Mouse (Mus musculus): Measurements from ENCODE around the gene Camk1d. TPM values are rescaled to one million over a fixed set of nuclear protein-coding genes. Genes with fewer than 3 reads are reported as not detected.

Gene Camk1d
- polyA plus RNA-seq, 1 experiment from 2014 or later, result 6.7 TPM

DNA sequence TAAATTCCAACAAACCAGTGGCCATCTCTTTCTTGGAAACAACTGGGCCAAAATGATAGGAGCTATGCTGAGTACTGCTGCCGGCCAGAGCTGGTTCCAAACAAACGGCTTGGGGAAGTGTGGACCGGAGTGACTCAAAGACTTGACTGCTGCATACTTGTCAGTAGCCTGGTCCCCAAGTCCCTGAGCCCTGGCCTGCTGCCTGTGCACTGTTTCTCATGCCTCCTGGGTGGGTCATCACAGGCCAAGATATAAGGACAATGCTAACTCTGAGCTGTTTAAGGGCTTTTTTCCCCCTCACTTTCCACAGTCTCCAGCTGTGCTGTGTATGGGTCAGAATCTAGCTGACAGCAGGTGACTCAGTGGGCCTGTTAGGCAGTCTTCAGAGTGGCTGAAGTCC is 409.2 kb downstream of the Camk1d start:
- Histone ChIP-seq H3K4me3 (ENCODE audit: low read depth, low read length) (no peak overlapping the region), H3K36me3 (ENCODE audit: control insufficient read depth, insufficient read depth, low read length) (no peaks in the 10 kb centered on the region), H3K9me3 (ENCODE audit: control insufficient read depth, low read length) (no peaks in the 10 kb centered on the region), H3K27me3 (ENCODE audit: control insufficient read depth, insufficient read depth, low read length) (no peaks in the 10 kb centered on the region), H3K9ac (ENCODE audit: low read length) (no peak overlapping the region), H3K4me2 (replicated peaks; ENCODE audit: low read depth) (no peak overlapping the region), H3K4me1 (replicated peaks; ENCODE audit: control insufficient read depth, insufficient read depth) (no peaks in the 10 kb centered on the region), H3K27ac (replicated peaks) (no peak overlapping the region)
- ATAC-seq (ENCODE audit: low FRiP score, low TSS enrichment) (no peak), DNase-seq (ENCODE audit: low spot score) (no peak)
- 85% methylated on average over 3 of the region's 3 CpGs for WGBS
- TF ChIP-seq EP300 (optimal IDR thresholded peaks at IDR 0.05) (no peak), CTCF (IDR thresholded peaks at IDR 0.05; ENCODE audit: low read depth) (no peak)

DNA sequence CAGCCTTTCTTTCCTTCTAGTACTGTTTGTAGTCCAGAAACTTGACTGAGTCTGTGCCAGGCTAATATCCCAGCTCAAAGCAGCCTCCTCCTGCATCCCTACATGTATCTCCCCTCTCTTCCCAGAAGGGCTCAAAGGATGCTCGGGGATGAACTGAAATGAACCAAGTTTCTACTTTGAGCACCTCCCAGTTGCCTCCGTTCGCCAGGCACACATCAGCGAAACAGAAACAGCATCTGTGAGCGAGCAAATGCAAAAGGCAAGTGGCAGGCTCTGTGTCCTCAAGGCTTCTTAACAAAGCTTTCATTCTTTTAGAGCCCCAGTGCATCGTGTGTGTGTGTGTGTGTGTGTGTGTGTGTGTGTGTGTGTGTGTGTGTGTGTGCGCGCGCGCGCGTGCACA is 409.9 kb downstream of the Camk1d start:
- no peaks in the 10 kb centered on the region for H3K36me3 ChIP-seq (ENCODE audit: control insufficient read depth, insufficient read depth, low read length)
- no peaks in the 10 kb centered on the region for H3K27me3 ChIP-seq (ENCODE audit: control insufficient read depth, insufficient read depth, low read length)
- DNase-seq (ENCODE audit: low spot score) (no peak), ATAC-seq (ENCODE audit: low FRiP score, low TSS enrichment) (no peak)
- no peak overlapping the region for H3K4me3 ChIP-seq (ENCODE audit: low read depth, low read length)
- 83% methylated on average over 12 of the region's 12 CpGs for WGBS
- H3K4me1 ChIP-seq (replicated peaks; ENCODE audit: control insufficient read depth, insufficient read depth), result no peaks in the 10 kb centered on the region
- TF ChIP-seq CTCF (IDR thresholded peaks at IDR 0.05; ENCODE audit: low read depth), result no peak
- TF ChIP-seq EP300 (optimal IDR thresholded peaks at IDR 0.05), result no peak
- no peak overlapping the region for H3K4me2 ChIP-seq (replicated peaks; ENCODE audit: low read depth)
- no peak overlapping the region for H3K27ac ChIP-seq (replicated peaks)
- H3K9ac ChIP-seq (ENCODE audit: low read length), result no peak overlapping the region
- H3K9me3 ChIP-seq (ENCODE audit: control insufficient read depth, low read length), result no peaks in the 10 kb centered on the region

DNA sequence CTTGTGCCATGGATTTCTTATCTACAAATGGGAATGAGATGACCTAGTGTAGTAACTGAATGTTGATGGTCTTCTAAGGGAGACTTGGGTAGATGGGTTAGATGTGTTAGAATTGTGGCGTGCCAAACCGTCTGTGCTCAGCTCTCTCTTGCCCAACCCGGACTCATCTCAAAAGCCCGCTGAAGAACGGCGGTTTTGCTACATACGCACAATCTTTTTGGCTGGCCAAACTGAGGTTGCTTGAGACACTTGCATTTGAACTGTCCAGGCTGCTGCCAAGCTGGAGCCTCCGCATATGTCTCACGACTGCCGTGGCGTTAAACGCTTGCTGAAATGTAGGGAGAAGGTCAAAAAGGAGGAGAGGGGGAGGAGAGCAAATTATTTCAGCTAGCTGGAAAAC is 413.0 kb downstream of the Camk1d start:
- TF ChIP-seq CTCF (IDR thresholded peaks at IDR 0.05; ENCODE audit: low read depth) (no peak), EP300 (optimal IDR thresholded peaks at IDR 0.05) (no peak)
- Histone ChIP-seq H3K4me3 (ENCODE audit: low read depth, low read length) (no peak overlapping the region), H3K27ac (replicated peaks) (no peak overlapping the region), H3K9ac (ENCODE audit: low read length) (no peak overlapping the region), H3K4me2 (replicated peaks; ENCODE audit: low read depth) (no peak overlapping the region), H3K4me1 (replicated peaks; ENCODE audit: control insufficient read depth, insufficient read depth) (no peaks in the 10 kb centered on the region), H3K27me3 (ENCODE audit: control insufficient read depth, insufficient read depth, low read length) (no peaks in the 10 kb centered on the region), H3K36me3 (ENCODE audit: control insufficient read depth, insufficient read depth, low read length) (no peaks in the 10 kb centered on the region), H3K9me3 (ENCODE audit: control insufficient read depth, low read length) (no peaks in the 10 kb centered on the region)
- ATAC-seq (ENCODE audit: low FRiP score, low TSS enrichment), result no peak
- 84% methylated on average over 12 of the region's 12 CpGs for WGBS
- DNase-seq (ENCODE audit: low spot score), result no peak

DNA sequence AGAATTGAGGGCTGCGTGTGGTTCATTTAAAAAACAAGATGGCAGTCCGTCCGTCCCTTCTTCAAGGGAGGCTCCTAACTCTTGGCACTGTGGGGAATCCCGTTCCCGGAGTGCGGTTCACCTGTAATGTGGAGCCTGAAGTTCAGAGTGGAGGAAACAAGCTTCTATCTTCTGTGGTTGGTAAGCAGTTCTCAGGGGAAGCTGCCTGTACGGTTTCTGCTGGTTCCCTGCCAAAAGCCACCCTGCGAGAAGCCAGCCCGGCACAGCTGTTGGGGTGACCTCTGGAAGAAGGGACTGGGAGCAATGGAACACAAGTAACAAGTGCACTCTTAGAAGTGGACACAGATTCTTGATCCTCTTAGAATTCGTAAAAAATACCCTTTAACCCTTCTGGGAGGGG is 416.2 kb downstream of the Camk1d start:
- no peak overlapping the region for H3K9ac ChIP-seq (ENCODE audit: low read length)
- H3K4me2 ChIP-seq (replicated peaks; ENCODE audit: low read depth), result no peak overlapping the region
- H3K4me1 ChIP-seq (replicated peaks; ENCODE audit: control insufficient read depth, insufficient read depth), result no peaks in the 10 kb centered on the region
- WGBS, result 71% methylated on average over 10 of the region's 10 CpGs
- no peaks in the 10 kb centered on the region for H3K36me3 ChIP-seq (ENCODE audit: control insufficient read depth, insufficient read depth, low read length)
- ATAC-seq (ENCODE audit: low FRiP score, low TSS enrichment) (no peak), DNase-seq (ENCODE audit: low spot score) (no peak)
- no peaks in the 10 kb centered on the region for H3K9me3 ChIP-seq (ENCODE audit: control insufficient read depth, low read length)
- no peak overlapping the region for H3K27ac ChIP-seq (replicated peaks)
- TF ChIP-seq EP300 (optimal IDR thresholded peaks at IDR 0.05) (no peak), CTCF (IDR thresholded peaks at IDR 0.05; ENCODE audit: low read depth) (no peak)
- no peak overlapping the region for H3K4me3 ChIP-seq (ENCODE audit: low read depth, low read length)
- no peaks in the 10 kb centered on the region for H3K27me3 ChIP-seq (ENCODE audit: control insufficient read depth, insufficient read depth, low read length)

DNA sequence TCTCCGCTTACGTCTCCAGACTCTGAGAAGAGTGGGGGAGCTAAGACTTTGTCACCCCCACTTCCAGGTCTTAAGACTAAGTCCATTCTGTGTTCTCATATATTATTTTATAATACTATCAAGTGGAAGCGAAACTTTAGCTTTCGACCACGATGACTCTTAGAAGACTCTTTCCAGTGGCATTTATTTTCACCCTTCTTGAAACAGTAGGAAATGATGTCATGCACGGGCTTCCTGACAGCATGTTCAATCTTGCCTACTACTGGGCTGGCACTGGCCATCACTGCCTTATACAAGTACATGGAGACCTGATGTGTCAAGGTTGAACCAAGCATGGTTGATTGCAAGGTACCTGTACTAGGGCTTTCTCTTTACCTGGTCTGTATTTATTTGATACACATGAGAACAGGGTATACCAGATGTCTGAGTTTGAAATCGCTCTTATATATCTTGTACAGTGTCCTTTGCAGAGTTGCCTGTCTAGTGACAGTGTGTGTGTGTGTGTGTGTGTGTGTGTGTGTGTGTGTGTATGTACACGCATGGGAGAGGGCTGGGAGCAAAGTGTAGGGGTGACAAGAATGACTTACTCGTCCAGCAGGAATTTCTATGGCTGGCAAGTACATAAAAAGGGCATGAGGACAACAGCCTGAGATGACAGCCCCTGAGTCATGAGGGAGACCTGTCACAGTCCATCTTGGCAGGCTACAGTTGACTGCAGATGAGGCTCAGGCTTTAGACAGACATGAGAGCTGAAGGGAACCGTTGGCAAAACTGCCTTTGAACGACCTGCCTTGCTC is 417.4 kb downstream of the Camk1d start:
- H3K9me3 ChIP-seq (ENCODE audit: control insufficient read depth, low read length), result no peaks in the 10 kb centered on the region
- no peak overlapping the region for H3K4me2 ChIP-seq (replicated peaks; ENCODE audit: low read depth)
- H3K27ac ChIP-seq (replicated peaks), result no peak overlapping the region
- no peak overlapping the region for H3K9ac ChIP-seq (ENCODE audit: low read length)
- no peaks in the 10 kb centered on the region for H3K36me3 ChIP-seq (ENCODE audit: control insufficient read depth, insufficient read depth, low read length)
- TF ChIP-seq CTCF (IDR thresholded peaks at IDR 0.05; ENCODE audit: low read depth) (no peak), EP300 (optimal IDR thresholded peaks at IDR 0.05) (no peak)
- no peaks in the 10 kb centered on the region for H3K4me1 ChIP-seq (replicated peaks; ENCODE audit: control insufficient read depth, insufficient read depth)
- DNase-seq (ENCODE audit: low spot score) (no peak), ATAC-seq (ENCODE audit: low FRiP score, low TSS enrichment) (no peak)
- 92% methylated on average over 11 of the region's 11 CpGs for WGBS
- H3K27me3 ChIP-seq (ENCODE audit: control insufficient read depth, insufficient read depth, low read length), result no peaks in the 10 kb centered on the region
- H3K4me3 ChIP-seq (ENCODE audit: low read depth, low read length), result no peak overlapping the region

DNA sequence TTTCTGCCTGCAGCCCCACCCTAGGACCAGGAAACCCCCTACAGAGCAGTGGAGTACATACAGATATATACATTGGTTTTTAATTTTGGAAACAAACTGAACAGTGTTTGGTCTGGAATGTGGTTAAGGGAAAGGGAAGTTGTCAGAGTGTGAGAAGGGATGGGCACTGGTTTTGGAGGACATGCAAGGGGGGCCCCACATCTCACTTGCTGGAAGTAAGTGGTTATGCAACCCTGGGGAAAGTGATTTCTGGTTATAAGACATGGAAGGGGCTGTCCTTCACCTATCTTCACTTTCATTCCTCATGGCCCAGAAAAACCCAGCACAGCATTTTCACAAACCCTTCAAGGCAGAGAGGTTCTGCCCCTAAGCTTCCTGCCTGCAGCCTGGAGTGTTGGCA is 419.2 kb downstream of the Camk1d start:
- Histone ChIP-seq H3K4me1 (replicated peaks; ENCODE audit: control insufficient read depth, insufficient read depth) (no peaks in the 10 kb centered on the region), H3K36me3 (ENCODE audit: control insufficient read depth, insufficient read depth, low read length) (no peaks in the 10 kb centered on the region)
- no peak for DNase-seq (ENCODE audit: low spot score)

More for the DNA sequence above, 419.2 kb downstream of the Camk1d start:
- Histone ChIP-seq H3K27me3 (ENCODE audit: control insufficient read depth, insufficient read depth, low read length) (no peaks in the 10 kb centered on the region), H3K27ac (replicated peaks) (no peak overlapping the region), H3K4me3 (ENCODE audit: low read depth, low read length) (no peak overlapping the region), H3K4me2 (replicated peaks; ENCODE audit: low read depth) (no peak overlapping the region), H3K9ac (ENCODE audit: low read length) (no peak overlapping the region), H3K9me3 (ENCODE audit: control insufficient read depth, low read length) (no peaks in the 10 kb centered on the region)
- no peak for TF ChIP-seq CTCF (IDR thresholded peaks at IDR 0.05; ENCODE audit: low read depth)
- TF ChIP-seq EP300 (optimal IDR thresholded peaks at IDR 0.05), result no peak
- no peak for ATAC-seq (ENCODE audit: low FRiP score, low TSS enrichment)
